Mouse (Mus musculus) lung, postnatal 0 days (tissue): ENCODE data around the gene Cog4. TPM values are rescaled to one million over a fixed set of nuclear protein-coding genes. Genes with fewer than 3 reads are reported as not detected.

ENCODE experiments used
- ATAC-seq: fragments of 200-750 bp; cut with Nextera tagmentation; 2 replicates; pipeline ENCODE4 v1.8.0; 2017; ENCODE audit warnings: moderate library complexity
- DNase-seq: peaks from one replicate; pipeline ENCODE4 v3.0.0-alpha.2; 2016; ENCODE audit warnings: low spot score
- H3K27ac ChIP-seq: fragments of 300-500 bp; sonication (generic); 2 replicates; pipeline ENCODE4 v1.5.1; 2014; ENCODE audit warnings: antibody characterized with exemption, mild to moderate bottlenecking, low read length, mixed read lengths
- H3K27me3 ChIP-seq: fragments of 300-500 bp; sonication (generic); replicated peaks from 2 replicates; pipeline ENCODE4 v1.6.1; 2014; ENCODE audit warnings: low read length, mixed read lengths; ENCODE audit not compliant: insufficient read depth
- H3K36me3 ChIP-seq: fragments of 300-500 bp; sonication (generic); 2 replicates; pipeline ENCODE4 v1.6.1; 2014; ENCODE audit warnings: low read length, mixed read lengths; ENCODE audit not compliant: insufficient read depth
- H3K4me1 ChIP-seq: fragments of 300-500 bp; sonication (generic); 2 replicates; pipeline ENCODE4 v1.6.1; 2014; ENCODE audit warnings: antibody characterized with exemption, low read depth, low read length, mixed read lengths; ENCODE audit not compliant: insufficient read depth
- H3K4me2 ChIP-seq: fragments of 300-500 bp; sonication (generic); replicated peaks from 2 replicates; pipeline ENCODE4 v1.6.1; 2014; ENCODE audit warnings: low read depth, mild to moderate bottlenecking, low read length, moderate library complexity, mixed read lengths
- H3K4me3 ChIP-seq: fragments of 300-500 bp; sonication (generic); 2 replicates; pipeline ENCODE4 v1.5.1; 2014; ENCODE audit warnings: low read depth, low read length
- H3K9ac ChIP-seq: fragments of 300-500 bp; sonication (generic); replicated peaks from 2 replicates; pipeline ENCODE4 v1.6.1; 2014; ENCODE audit warnings: low read depth, mild to moderate bottlenecking
- H3K9me3 ChIP-seq: fragments of 300-500 bp; sonication (generic); 2 replicates; pipeline ENCODE4 v1.6.1; 2016; ENCODE audit warnings: low read length, mixed read lengths
- CTCF ChIP-seq: IDR thresholded peaks from 2 replicates; pipeline ENCODE4 v1.5.1; 2016; ENCODE audit warnings: antibody characterized with exemption, mild to moderate bottlenecking
- EP300 ChIP-seq: IDR thresholded peaks from 2 replicates; pipeline ENCODE4 v1.6.1; 2016; ENCODE audit warnings: antibody characterized with exemption, mild to moderate bottlenecking, control low read depth
- WGBS: fragments of 180-500 bp; shearing (Covaris S2); extraction: QIAGEN DNeasy Blood & Tissue Kit; methylation state at CpG from one replicate; pipeline ENCODE4 v1.1.7; 2014; 5-methylcytosine and 5-hydroxymethylcytosine counted together
- polyA plus RNA-seq: library from polyadenylated mRNA; unstranded; fragments of >200 nt; fragmentation: Nextera tagmentation; extraction: Ambion mirVana; gene quantifications from 2 replicates; pipeline ENCODE4 v1.2.1, GENCODE M21; 2015

Gene Cog4
- polyA plus RNA-seq, 1 experiment from 2014 or later = 43.3 TPM

GRCm38 (mm10) chr8:110806146-110806545 lies 40.3 kb upstream of the Cog4 start:
- ATAC-seq = no peak
- WGBS = 69% methylated on average over 1 of the region's 1 CpGs
- H3K9me3 ChIP-seq = no peaks in the 10 kb centered on the region
- H3K4me2 ChIP-seq = no peak overlapping the region
- no peak for DNase-seq
- H3K27me3 ChIP-seq = no peaks in the 10 kb centered on the region
- TF ChIP-seq EP300 = no peak
- TF ChIP-seq CTCF = no peak
- H3K9ac ChIP-seq = no peak overlapping the region
- H3K36me3 ChIP-seq = peaks cover 10% of the 10 kb centered on the region; the same call in 1 of the 2 replicates
- no peak overlapping the region for H3K27ac ChIP-seq
- 0 out of 2 replicates have a peak, but pooled peaks cover 10% of the 10 kb centered on the region for H3K4me1 ChIP-seq
- H3K4me3 ChIP-seq = no peak overlapping the region

- DNase-seq (peak; percentile 76), ATAC-seq (peak; percentile 36)
- Histone ChIP-seq H3K9me3 (no peaks in the 10 kb centered on the region), H3K27ac (peak overlapping the region; percentile 60), H3K9ac (no peak overlapping the region), H3K27me3 (no peaks in the 10 kb centered on the region), H3K4me3 (no peak overlapping the region), H3K4me1 (0 out of 2 replicates have a peak, but pooled peaks cover 10% of the 10 kb centered on the region), H3K4me2 (no peak overlapping the region), H3K36me3 (peaks cover 37% of the 10 kb centered on the region)
- 44% methylated on average over 13 of the region's 13 CpGs for WGBS
- TF ChIP-seq EP300 (peak; percentile 42; the same call in 1 of the 2 replicates), CTCF (no peak)
Observed at GRCm38 (mm10) chr8:110808495-110809472, 37.6 kb upstream of the Cog4 start.

GRCm38 (mm10) chr8:110809831-110810230 lies 36.6 kb upstream of the Cog4 start:
- 30% methylated on average over 2 of the region's 2 CpGs for WGBS
- Histone ChIP-seq H3K9ac (no peak overlapping the region), H3K27me3 (no peaks in the 10 kb centered on the region), H3K4me3 (no peak overlapping the region), H3K4me2 (no peak overlapping the region), H3K36me3 (peaks cover 45% of the 10 kb centered on the region), H3K4me1 (0 out of 2 replicates have a peak, but pooled peaks cover 10% of the 10 kb centered on the region), H3K27ac (peak overlapping the region; percentile 47), H3K9me3 (no peaks in the 10 kb centered on the region)
- peak; percentile 72 for ATAC-seq
- peak; percentile 88 for DNase-seq
- TF ChIP-seq CTCF (no peak), EP300 (no peak)

GRCm38 (mm10) chr8:110810481-110811065 lies 35.8 kb upstream of the Cog4 start:
- H3K4me1 ChIP-seq = 0 out of 2 replicates have a peak, but pooled peaks cover 10% of the 10 kb centered on the region
- no peak for DNase-seq
- peak overlapping the region; percentile 47; the same call in 1 of the 2 replicates for H3K27ac ChIP-seq
- H3K36me3 ChIP-seq = peaks cover 47% of the 10 kb centered on the region
- H3K4me3 ChIP-seq = no peak overlapping the region
- H3K4me2 ChIP-seq = no peak overlapping the region
- H3K9ac ChIP-seq = no peak overlapping the region
- H3K27me3 ChIP-seq = no peaks in the 10 kb centered on the region
- WGBS = 76% methylated on average over 7 of the region's 7 CpGs
- no peak for ATAC-seq
- H3K9me3 ChIP-seq = no peaks in the 10 kb centered on the region
- TF ChIP-seq EP300 = no peak
- TF ChIP-seq CTCF = no peak

DNA sequence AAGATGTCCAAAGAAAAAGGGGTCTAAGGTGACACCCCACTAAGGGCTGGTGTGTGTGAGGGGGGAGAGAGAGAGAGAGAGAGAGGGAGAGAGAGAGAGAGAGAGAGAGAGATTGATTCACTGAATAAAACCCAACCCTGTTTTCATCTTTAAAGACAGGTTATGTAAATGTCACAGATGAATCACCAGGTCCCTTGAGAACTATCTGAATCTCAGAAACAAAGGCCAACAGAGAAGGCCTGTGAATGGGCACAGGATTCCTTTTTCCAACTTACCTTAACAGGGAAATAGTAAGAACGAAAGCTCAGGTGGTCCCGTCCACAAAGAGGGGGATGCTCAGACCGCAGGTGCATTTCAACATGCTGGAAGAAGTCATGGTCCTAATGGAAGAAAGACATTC lies 35.3 kb upstream of the Cog4 start:
- Histone ChIP-seq H3K36me3 (peaks cover 47% of the 10 kb centered on the region), H3K4me2 (no peak overlapping the region), H3K4me3 (no peak overlapping the region), H3K27ac (no peak overlapping the region), H3K9ac (no peak overlapping the region), H3K27me3 (no peaks in the 10 kb centered on the region), H3K9me3 (no peaks in the 10 kb centered on the region), H3K4me1 (0 out of 2 replicates have a peak, but pooled peaks cover 10% of the 10 kb centered on the region)
- DNase-seq (no peak), ATAC-seq (no peak)
- no peak for TF ChIP-seq EP300
- no peak for TF ChIP-seq CTCF
- WGBS = 93% methylated on average over 3 of the region's 3 CpGs

DNA sequence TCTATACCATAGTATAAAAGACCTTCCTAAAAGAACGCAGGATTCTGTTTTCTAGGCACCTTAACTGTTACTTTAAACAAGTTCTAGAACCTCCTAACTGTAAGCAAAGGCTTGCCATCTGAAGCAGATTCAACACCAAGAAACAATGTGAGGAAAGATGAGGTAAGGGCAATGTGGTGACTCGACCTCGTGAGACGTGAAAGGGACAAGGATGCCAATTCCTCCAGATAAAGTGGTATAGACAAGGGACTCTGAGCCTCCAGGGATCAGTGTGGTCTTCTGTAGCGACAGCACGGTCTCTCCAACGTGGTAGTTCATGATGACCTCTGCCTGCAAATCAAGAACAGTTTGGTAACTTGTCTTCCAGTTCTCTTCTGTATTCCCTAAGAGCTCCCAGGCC lies 34.6 kb upstream of the Cog4 start:
- no peak for TF ChIP-seq CTCF
- TF ChIP-seq EP300 = no peak
- Histone ChIP-seq H3K27ac (no peak overlapping the region), H3K9me3 (no peaks in the 10 kb centered on the region), H3K4me3 (no peak overlapping the region), H3K4me1 (0 out of 2 replicates have a peak, but pooled peaks cover 10% of the 10 kb centered on the region), H3K9ac (no peak overlapping the region), H3K27me3 (no peaks in the 10 kb centered on the region), H3K36me3 (peaks cover 50% of the 10 kb centered on the region), H3K4me2 (no peak overlapping the region)
- no peak for DNase-seq
- WGBS = 90% methylated on average over 7 of the region's 7 CpGs
- no peak for ATAC-seq
